Mouse (Mus musculus) kidney, embryonic 14.5 days (tissue): ENCODE data around the gene Unc45a. TPM values are rescaled to one million over a fixed set of nuclear protein-coding genes. Genes with fewer than 3 reads are reported as not detected.
A peak's percentile ranks its signal among the peaks of the same experiment; 100 is the strongest.

Experiments
- ATAC-seq: fragments of 200-750 bp; cut with Nextera tagmentation; 2 replicates; pipeline ENCODE4 v1.8.0; 2017; ENCODE audit warnings: moderate number of reproducible peaks, mild to moderate bottlenecking, moderate TSS enrichment, moderate library complexity; ENCODE audit not compliant: low FRiP score, low TSS enrichment
- H3K27ac ChIP-seq: fragments of 300-500 bp; sonication (generic); 2 replicates; pipeline ENCODE4 v1.5.1; 2014; ENCODE audit warnings: low read depth, mild to moderate bottlenecking, low read length, moderate library complexity, mixed read lengths
- H3K27me3 ChIP-seq: fragments of 300-500 bp; sonication (generic); 2 replicates; pipeline ENCODE4 v1.6.1; 2014; ENCODE audit warnings: mild to moderate bottlenecking, low read length; ENCODE audit not compliant: control insufficient read depth, insufficient read depth
- H3K36me3 ChIP-seq: fragments of 300-500 bp; sonication (generic); 2 replicates; pipeline ENCODE4 v1.6.1; 2014; ENCODE audit warnings: low read length, mixed read lengths; ENCODE audit not compliant: control insufficient read depth, insufficient read depth
- H3K4me1 ChIP-seq: fragments of 300-500 bp; sonication (generic); 2 replicates; pipeline ENCODE4 v1.6.1; 2014; ENCODE audit warnings: low read length, mixed read lengths; ENCODE audit not compliant: control insufficient read depth, insufficient read depth
- H3K4me2 ChIP-seq: fragments of 300-500 bp; sonication (generic); replicated peaks from 2 replicates; pipeline ENCODE4 v1.6.1; 2014; ENCODE audit warnings: low read depth, mild to moderate bottlenecking, low read length
- H3K4me3 ChIP-seq: fragments of 300-500 bp; sonication (generic); 2 replicates; pipeline ENCODE4 v1.5.1; 2014; ENCODE audit warnings: mild to moderate bottlenecking, low read length
- H3K9ac ChIP-seq: fragments of 300-500 bp; sonication (generic); 2 replicates; pipeline ENCODE4 v1.6.1; 2014; ENCODE audit warnings: low read depth, mild to moderate bottlenecking, low read length, moderate library complexity
- H3K9me3 ChIP-seq: fragments of 300-500 bp; sonication (generic); 2 replicates; pipeline ENCODE4 v1.6.1; 2016; ENCODE audit warnings: low read length; ENCODE audit not compliant: control insufficient read depth
- WGBS: fragments of 180-500 bp; shearing (Covaris S2); extraction: QIAGEN DNeasy Blood & Tissue Kit; methylation state at CpG from one replicate; pipeline ENCODE4 v1.1.7; 2014; 5-methylcytosine and 5-hydroxymethylcytosine counted together
- polyA plus RNA-seq: library from polyadenylated mRNA; unstranded; fragments of >200 nt; fragmentation: Nextera tagmentation; extraction: Ambion mirVana; gene quantifications from 2 replicates; pipeline ENCODE4 v1.2.1, GENCODE M21; 2014

The Unc45a gene
- polyA plus RNA-seq, 1 experiment from 2014 or later: 27.8 TPM

DNA sequence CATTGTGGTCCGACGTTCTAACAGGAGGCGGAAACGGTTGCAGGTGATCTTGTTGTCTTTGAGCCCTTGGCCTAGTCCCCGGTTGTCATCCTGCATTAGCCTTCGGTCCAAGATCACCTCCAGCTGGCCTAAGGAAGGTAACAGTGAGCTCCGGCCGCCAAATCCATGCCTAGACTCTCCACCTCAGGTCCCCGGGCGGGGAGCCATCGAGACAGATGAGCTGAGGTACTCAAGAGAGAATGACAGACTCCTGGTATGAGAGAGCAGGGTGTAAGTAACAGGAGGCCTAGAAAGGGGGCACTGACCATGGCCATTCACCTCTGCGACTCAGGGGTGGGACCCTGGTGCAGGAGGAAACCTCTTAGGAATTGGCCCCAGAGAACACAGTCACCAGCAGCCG is 15.5 kb upstream of the Unc45a start:
- peaks cover 76% of the 10 kb centered on the region for H3K36me3 ChIP-seq
- no peak overlapping the region for H3K27ac ChIP-seq
- no peak overlapping the region for H3K4me3 ChIP-seq
- H3K9me3 ChIP-seq: no peaks in the 10 kb centered on the region
- 89% methylated on average over 13 of the region's 13 CpGs for WGBS
- H3K27me3 ChIP-seq: no peaks in the 10 kb centered on the region
- H3K4me2 ChIP-seq: no peak overlapping the region
- H3K4me1 ChIP-seq: no peaks in the 10 kb centered on the region
- no peak for ATAC-seq
- 0 out of 2 replicates have a peak overlapping the region, but pooled peaks have one; percentile 7 for H3K9ac ChIP-seq

DNA sequence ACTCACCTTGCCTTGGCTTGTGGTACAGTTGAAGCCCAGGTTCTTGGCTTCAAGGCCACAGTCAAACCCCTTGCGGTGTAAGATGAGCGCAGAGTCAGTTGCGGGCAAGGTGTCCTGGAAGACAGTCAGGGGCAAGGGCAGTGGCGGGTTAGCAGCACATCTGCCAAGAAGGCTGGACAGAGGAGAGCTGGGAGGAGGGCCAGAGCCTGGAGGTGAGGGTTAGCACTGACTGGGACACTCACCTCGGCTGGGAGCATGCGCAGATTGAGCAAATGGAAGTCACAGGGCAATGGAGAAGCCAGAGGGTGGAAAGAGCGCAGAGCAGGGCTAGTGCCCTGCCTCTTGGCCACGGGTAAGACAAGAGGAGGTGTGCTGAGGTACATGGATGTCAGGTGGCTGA is 12.1 kb upstream of the Unc45a start:
- Histone ChIP-seq H3K9ac (no peak overlapping the region), H3K27ac (no peak overlapping the region), H3K27me3 (no peaks in the 10 kb centered on the region), H3K4me3 (no peak overlapping the region), H3K9me3 (no peaks in the 10 kb centered on the region), H3K4me1 (no peaks in the 10 kb centered on the region), H3K4me2 (no peak overlapping the region), H3K36me3 (peaks cover 61% of the 10 kb centered on the region)
- no peak for ATAC-seq
- 92% methylated on average over 8 of the region's 8 CpGs for WGBS

DNA sequence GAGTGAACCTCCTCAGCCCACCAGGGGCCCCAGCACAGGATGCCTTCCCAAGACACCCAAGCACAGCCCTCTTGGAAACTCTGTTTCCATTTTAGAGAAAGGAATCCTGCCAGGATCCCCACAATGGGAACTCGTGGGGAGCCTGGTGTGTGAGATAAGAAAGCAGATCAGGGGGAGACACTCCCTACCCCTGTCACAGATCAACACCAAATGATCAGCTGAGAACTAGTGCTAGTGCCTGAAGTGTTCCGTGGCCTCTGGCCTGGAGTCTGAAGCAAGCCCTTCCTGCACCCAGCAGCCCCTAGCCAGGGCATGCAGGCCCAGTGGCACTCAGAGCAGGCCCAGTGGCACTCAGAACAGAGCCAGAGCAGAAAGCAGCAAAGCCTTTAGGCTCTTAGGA is 10.0 kb upstream of the Unc45a start:
- Histone ChIP-seq H3K4me3 (no peak overlapping the region), H3K9me3 (no peaks in the 10 kb centered on the region), H3K27me3 (no peaks in the 10 kb centered on the region), H3K4me2 (no peak overlapping the region), H3K4me1 (no peaks in the 10 kb centered on the region), H3K27ac (no peak overlapping the region), H3K36me3 (peaks cover 43% of the 10 kb centered on the region; the same call in 1 of the 2 replicates), H3K9ac (no peak overlapping the region)
- no peak for ATAC-seq
- WGBS: 85% methylated on average over 2 of the region's 2 CpGs

DNA sequence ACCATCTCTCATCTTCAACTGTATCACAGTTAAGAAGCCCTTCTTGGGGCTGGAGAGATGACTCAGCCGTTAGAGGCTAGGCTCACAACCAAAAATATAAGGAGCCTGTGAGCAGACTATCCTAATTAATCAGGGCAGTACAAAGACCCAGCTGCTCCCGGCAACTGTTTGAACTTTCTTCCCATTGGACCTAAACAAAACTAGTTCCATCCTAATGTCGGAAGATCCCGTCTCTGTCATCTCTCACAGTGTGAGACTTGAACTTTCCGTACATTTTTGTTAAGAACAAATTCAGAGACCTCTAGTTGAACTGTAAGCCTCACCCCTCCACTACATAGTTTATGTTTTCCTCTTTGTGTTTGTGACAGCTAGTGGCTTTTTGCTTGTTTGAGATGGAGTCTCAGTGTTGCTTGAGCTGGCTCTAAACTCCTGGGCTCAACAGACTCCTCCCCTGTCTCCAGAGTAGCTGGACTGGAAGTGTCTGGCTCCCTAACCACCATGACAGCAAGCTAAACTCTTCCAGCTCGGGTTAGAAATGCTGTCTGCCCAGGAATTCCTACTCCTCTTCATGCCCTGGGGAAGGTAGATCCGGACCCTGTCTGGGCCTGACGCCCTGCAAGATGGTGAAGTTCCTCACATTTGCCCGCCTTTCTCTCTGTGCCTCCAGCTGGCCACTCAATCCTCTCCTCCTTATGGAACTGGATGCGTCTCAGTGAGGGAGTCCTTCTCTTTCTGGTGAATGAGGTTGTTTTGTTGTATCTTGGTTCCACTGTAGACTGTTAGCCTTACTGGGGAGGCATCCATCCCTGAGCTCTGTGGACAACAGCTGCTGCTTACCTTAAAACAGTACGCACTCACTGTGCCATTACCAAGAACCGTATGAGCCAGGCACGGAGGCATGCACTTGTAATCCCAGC is 7.1 kb upstream of the Unc45a start:
- Histone ChIP-seq H3K36me3 (peaks cover 28% of the 10 kb centered on the region; the same call in 1 of the 2 replicates), H3K4me1 (peaks cover 5% of the 10 kb centered on the region), H3K27me3 (no peaks in the 10 kb centered on the region), H3K27ac (peak overlapping the region; percentile 73), H3K4me3 (no peak overlapping the region), H3K9me3 (peaks cover 3% of the 10 kb centered on the region; the same call in 1 of the 2 replicates), H3K4me2 (no peak overlapping the region), H3K9ac (no peak overlapping the region)
- ATAC-seq: no peak
- 53% methylated on average over 13 of the region's 13 CpGs for WGBS

DNA sequence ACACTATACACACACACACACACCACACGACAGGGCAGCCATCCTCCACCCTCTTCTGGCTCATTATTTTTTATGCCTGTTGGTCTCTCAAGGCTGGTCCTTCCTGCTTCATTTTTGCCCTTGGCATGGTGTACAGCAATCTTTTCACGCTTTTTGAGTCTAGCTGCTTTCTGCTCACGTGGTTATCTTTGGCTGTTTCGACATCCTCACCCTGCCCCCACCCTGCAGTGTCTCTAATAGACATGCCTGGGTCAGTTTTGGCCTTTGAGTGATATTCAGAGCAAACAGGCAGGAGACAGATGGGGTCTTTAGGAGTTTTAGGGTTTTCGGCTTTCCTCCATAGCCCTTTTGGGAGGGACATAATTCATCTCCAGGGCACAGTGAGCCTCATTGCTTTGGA is 6.0 kb upstream of the Unc45a start:
- peak overlapping the region; percentile 73; the same call in 1 of the 2 replicates for H3K27ac ChIP-seq
- ATAC-seq: no peak

DNA sequence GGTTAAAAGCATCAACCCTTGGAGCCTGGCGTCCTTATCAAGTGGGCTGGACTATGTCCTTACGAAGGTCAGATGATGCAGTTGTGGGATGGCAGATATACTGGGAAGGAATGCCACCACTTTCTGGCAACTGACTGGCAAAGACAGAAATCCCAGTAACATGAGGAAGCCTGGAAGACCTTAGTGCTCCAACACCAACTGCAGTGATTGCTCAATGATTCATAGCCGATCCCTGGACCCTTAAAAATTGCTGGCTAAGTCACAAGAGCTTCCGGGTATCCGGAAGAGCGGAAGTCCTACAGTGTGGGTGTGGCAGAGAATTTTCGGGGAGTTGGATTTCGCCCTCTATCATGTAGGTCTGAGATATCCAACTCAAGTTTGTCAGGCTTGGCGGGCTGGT is 5.4 kb upstream of the Unc45a start:
- H3K9me3 ChIP-seq: peaks cover 3% of the 10 kb centered on the region; the same call in 1 of the 2 replicates
- H3K36me3 ChIP-seq: peaks cover 13% of the 10 kb centered on the region; the same call in 1 of the 2 replicates
- no peak overlapping the region for H3K9ac ChIP-seq
- H3K27ac ChIP-seq: no peak overlapping the region
- no peak for ATAC-seq
- no peak overlapping the region for H3K4me2 ChIP-seq
- peaks cover 8% of the 10 kb centered on the region for H3K4me1 ChIP-seq
- 89% methylated on average over 9 of the region's 9 CpGs for WGBS
- no peaks in the 10 kb centered on the region for H3K27me3 ChIP-seq
- no peak overlapping the region for H3K4me3 ChIP-seq

More for the DNA sequence above, 6.0 kb upstream of the Unc45a start:
- Histone ChIP-seq H3K27me3 (no peaks in the 10 kb centered on the region), H3K4me1 (peaks cover 8% of the 10 kb centered on the region), H3K4me3 (no peak overlapping the region), H3K9me3 (peaks cover 3% of the 10 kb centered on the region; the same call in 1 of the 2 replicates), H3K4me2 (no peak overlapping the region), H3K36me3 (peaks cover 19% of the 10 kb centered on the region; the same call in 1 of the 2 replicates), H3K9ac (no peak overlapping the region)
- 84% methylated on average over 5 of the region's 5 CpGs for WGBS

DNA sequence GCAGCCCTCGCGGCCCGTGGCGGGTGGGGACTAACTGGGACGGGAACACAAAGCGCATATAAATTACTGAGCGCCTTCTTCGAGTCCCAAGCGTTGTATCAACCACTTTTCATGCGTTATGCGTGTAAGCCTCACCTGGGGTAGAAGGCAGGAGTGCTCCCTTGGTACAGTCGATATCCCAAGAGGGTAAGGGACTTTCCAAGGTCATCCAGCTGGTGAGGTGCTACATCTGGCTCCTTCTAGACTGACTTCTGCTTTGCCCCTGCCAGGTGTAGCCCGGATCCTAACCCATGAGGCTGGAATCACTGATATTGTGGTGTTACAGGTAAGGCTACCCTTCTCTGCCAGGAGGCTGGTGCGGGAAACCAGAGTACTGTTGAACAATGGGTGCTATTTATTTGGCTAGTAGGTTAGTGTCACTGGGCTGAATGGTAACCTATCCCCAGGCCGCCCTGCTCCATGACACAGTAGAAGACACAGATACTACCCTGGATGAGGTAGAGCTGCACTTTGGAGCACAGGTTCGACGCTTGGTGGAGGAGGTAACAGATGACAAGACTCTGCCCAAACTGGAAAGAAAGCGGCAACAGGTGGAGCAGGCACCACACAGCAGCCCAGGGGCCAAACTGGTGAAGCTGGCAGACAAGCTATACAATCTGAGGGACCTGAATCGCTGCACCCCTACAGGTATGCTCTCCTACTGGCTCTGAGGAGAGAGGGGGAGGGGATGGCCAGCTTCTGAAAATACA is 2.6 kb upstream of the Unc45a start:
- no peak for ATAC-seq
- H3K4me3 ChIP-seq: peak overlapping the region; percentile 53
- H3K4me2 ChIP-seq: peak overlapping the region; percentile 85
- peak overlapping the region; percentile 79 for H3K9ac ChIP-seq
- H3K9me3 ChIP-seq: peaks cover 3% of the 10 kb centered on the region; the same call in 1 of the 2 replicates
- no peak overlapping the region for H3K27ac ChIP-seq
- 25% methylated on average over 19 of the region's 19 CpGs for WGBS
- peaks cover 17% of the 10 kb centered on the region for H3K4me1 ChIP-seq
- no peaks in the 10 kb centered on the region for H3K27me3 ChIP-seq
- H3K36me3 ChIP-seq: peaks cover 1% of the 10 kb centered on the region; the same call in 1 of the 2 replicates

DNA sequence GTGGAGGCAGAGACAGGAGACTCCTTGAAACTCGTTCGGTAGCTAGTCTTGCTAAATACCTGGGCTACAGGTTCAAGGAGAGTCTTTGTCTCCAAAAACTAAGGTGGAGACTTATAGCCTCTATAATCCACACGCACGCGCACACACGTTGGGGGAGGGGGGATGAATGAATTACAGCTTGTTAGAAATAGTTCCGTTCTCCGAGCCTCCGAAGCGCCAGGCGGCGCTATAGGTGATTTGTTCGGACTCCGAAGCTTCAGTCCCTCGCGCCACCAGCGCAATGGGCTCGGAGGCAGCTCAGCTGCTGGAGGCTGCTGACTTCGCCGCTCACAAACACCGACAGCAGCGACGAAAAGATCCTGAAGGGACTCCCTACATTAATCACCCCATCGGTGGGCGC is 2.1 kb upstream of the Unc45a start, which contains the start of gene Hddc3:
Gene Hddc3 (plus strand): TSS at position 247 of the 400 bp plus-strand sequence.
- Histone ChIP-seq H3K27ac (no peak within 1 kb of the TSS), H3K4me3 (peak within 1 kb of the TSS; percentile 53), H3K9ac (peak within 1 kb of the TSS; percentile 79), H3K9me3 (peaks cover 3% of the 10 kb centered on the region; the same call in 1 of the 2 replicates), H3K36me3 (peaks cover 5% of the 10 kb centered on the region; the same call in 1 of the 2 replicates), H3K27me3 (no peaks in the 10 kb centered on the region), H3K4me1 (peaks cover 18% of the 10 kb centered on the region), H3K4me2 (peak within 1 kb of the TSS; percentile 85)
- ATAC-seq: 0 out of 2 replicates have a peak, but pooled peaks have one; percentile 14
- WGBS: 2% methylated on average over 25 of the region's 25 CpGs
